Mouse (Mus musculus) lung, postnatal 25 days (tissue): Measurements from ENCODE around the gene Ttc7b.

Experiments used
- DNase-seq: peaks from one replicate; pipeline ENCODE4 v3.0.0; 2022; ENCODE audit warnings: low spot score

Gene Ttc7b

DNA sequence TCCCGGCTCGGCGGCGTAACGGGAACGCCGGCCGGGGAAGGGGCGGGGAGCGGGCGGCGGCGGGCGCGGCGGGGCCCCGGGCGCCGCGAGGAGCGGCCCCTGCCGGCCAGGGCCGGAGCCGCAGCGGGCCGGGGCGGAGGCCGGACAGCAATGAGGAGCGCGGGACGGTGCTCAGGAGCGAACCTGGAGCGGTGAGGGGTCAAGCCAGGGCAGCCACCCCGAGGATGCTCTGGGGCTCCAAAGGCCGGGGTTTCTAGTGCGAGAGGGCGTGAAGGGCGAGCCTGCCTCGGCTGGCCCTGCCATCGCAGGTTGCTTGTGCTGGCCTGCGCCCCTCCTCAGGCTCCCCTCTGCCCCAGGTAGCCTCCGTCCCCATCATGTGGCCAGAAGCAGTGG is at the start of gene Ttc7b:
Ttc7b (minus strand) TSS at position 33 of the 393 bp plus-strand sequence.
- peak; percentile 38 for DNase-seq

DNA sequence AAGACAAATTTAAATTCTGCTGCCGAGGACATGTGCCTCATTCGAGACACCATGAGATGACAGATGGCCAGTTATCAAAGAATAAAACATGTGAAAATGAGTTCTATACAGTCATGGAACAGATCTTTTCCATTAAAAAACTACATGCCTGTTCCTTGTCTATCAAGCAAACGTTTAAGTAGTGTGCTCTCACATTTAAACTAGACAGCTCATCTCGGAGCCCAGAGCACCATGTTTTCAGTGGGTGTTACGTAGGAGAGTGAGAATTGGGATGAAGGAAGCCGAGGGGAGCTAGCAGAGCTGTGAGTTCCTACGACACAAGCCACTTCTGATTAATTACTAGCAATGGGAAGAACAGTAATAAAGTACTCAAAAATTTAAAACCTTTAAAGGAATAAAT is 48.2 kb upstream of the Ttc7b start:
- no peak for DNase-seq

DNA sequence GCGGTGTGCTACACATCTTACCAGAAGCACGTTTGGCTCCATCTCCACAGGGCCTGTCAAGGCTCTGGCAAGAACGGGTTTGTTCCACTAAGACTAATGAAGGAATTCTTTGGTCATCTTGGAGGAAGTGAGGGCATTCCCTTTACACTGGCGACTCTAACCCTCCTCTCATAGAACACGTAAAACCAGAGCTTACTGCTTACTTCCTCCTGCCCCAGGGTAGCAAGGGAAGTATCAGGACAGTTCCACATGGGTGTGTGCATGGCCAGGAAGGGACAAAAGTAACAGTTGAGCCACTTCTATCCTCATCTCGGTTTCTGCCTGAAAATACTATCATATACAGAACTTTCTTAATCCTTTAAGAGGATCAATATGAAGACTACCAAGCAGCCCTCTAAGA is 47.5 kb upstream of the Ttc7b start:
- no peak for DNase-seq

DNA sequence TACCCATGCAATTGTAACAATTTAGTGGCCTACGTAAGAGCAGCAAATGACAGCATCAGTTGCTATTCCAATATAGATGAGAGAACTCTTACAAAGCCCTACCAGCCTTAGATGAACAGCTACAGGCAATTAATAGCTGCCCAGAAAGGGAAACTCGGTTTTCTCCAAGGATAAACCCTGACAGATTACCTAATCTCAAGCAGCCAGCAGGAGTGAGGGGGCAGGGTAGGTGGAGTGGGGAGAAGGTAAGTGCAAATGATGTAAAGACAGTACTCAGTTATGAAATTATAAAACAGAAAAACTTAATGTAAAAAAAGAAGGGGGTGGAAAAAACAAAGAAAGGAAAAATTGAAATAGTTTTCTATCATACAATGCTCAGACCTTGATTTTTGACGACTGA is 47.0 kb upstream of the Ttc7b start:
- DNase-seq = no peak

DNA sequence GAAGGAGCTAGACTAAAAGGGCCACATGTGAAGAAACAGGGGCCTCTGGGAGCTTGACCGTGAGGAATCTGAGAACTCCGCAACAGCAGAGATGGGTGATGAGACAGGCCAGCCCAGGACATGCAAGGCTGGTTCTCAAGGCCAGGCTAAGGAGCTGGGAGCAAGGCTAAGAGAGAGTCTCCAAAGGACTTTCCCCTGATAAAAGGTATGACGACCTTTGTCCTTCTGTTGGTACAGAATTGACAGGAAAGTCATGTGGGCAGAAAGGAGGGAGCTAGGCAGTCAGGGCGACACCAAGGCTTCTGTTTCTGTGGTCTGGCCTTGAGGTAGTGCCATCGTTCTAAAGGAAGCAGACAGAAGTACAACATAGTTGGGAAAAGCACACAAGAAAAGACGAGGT is 33.0 kb upstream of the Ttc7b start:
- no peak for DNase-seq

DNA sequence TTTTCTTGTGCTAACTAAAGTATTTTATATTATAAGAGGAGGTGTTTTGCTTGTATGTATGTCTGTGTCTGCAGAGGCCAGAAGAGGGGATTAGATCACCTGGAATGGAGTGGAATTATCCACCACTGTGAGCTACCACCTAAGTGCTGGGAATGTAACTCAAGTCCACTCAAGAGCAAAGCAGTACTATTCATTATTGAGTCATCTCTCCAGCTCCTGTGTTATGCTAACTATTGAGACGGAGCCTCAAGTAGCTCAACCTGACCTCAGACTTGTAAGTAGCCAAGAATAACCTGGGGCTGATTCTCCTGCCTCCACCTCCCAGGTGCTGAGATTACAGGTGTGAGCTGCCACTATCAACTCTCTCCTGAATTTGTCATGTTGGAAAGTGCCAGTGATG is 31.3 kb upstream of the Ttc7b start:
- no peak for DNase-seq

DNA sequence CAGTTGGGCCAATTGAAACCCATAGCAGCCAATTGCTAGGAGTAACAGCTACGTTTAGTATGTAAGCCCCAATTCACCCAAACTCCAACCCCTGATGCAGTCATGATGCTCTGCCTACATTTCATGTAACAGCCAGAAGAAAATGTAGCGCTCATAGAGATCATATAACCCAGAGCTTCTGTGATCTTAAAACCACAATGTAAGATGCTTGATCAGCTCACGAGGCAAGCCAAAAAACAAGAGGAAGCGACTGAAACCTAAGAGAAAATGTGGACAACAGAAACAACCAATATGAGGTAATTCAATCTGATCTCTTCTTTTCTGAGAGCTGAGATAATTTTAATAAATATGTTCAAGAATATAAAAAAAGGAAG is 23.6 kb upstream of the Ttc7b start:
- DNase-seq = no peak

DNA sequence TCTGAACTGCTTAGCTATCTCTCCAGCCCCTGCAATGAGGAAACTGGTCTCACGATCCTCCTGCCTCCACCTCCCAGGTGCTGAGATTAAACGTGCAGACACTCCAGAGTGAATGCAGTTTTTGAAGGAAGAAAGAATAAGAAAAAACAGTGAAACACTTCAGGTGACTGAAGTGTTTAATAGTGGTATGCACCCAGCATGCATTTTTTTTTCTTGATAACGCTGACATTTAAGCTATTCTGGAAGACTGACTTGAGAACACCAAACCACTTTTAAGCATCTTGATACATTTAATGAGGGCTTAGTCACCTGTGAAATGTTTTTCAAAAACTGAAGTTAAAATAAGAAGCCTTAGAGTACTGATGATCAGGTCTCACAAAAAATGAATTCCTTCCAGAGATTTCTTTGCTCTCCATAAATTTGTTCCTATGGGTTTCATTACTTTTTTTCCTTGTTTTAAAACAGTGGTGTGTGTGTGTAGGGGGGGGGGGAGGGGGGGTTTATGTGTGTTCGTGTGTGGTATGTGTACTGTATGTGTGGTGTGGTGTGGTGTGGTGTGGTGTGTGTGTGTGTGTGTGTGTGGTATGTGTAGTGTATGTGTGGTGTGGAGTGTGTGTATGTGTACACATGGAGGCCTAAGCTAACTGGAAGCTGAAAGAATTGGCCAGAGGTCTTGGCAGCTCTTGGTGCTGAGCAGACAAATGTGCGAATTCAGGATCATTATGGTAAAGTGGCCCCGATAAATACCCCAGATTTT is 23.0 kb upstream of the Ttc7b start:
- DNase-seq = no peak

DNA sequence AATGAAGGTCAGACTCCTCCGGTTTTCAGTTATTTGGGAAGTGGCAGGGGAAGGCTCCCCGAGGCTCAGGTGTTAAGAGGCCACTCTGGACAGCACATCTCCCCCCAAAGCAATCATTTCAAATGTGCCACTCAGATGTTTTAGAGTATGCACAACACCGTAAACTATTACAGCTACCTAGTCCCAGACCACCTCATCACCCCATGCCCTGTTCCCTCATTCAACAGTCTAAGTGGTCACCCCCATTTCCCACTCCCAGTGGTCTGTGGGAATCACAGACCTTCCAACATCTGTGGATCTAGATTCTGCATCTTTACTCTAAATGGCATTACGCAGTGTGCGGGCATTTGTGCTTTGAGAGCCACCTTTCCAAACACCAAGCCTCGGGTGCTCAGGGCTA is 21.9 kb upstream of the Ttc7b start:
- DNase-seq = no peak

DNA sequence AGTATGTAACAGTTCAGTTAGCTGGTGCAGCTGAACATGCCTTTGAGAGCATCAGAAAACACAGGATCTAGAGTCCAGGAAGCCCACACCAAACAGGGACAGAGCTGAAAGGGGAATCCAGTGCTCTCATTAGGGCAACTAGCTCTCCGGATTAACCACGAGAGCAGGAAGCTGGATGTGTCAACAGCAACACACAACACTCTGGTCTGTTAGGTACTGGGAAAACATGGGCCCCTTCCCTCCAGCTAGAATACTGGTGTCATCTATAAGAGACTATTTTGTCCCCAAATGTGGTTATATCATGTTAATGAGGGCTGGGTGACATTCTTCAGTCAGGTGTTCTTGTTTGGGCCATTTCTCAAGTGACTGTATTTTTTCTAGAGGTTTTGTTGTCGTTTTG is 21.4 kb upstream of the Ttc7b start:
- no peak for DNase-seq

DNA sequence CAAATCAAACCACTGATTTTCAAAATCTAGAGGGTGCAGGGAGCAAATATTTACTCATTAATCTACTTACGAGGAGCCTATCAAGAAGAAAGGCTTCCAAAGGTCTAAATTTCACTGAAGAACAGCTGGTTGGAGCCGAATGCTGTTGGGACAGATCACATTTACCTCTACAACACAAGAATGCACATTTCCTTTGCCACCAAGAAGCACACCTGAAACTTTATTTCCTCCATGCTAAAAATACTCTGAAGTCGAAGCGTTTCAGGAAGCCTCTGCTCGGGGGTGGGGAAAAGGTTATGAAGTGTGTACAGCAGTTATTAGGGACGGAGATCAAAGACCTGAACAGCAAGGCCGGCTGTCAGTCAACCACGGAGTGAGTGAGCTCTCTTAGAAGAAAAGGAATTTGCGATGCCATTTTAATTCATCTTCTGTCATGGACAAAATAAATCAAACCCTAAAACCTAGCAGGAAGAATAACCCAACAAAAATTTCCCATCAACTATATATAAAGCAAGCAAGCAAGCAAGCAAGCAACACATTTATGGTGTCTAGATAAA is 18.6 kb upstream of the Ttc7b start:
- no peak for DNase-seq

DNA sequence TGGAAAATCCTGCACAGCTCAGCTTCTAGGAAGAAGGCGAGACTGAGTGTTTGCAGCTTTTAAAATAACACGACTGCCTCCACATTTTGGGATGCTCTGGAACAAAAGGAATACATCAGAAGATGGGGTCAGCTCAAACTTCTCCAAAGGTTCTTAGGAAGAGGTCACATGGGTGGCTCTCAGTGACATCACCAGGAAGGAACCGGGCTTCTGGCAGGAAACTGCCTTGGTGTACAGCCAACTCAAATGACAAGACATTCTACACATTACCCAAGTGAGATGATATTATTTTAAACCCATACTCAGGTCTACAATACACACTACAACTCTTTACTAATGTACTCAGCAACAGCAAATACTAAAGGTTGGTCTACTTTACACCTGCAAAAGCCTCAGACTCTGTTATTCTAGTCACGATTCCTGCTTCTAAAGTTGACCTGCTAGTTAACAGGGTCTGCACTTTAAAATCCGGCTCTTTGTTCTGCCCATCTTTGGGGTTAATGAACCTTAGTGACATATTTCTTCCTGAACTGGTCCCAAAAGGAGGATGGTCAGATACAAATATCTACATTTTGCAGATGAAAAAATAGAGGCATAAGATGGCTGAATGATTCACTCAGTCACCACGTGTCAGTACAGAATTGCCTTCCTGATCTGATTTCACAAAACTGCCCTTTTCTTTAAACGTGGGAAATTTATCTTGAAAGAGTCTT is 18.0 kb upstream of the Ttc7b start:
- DNase-seq = peak; percentile 66

DNA sequence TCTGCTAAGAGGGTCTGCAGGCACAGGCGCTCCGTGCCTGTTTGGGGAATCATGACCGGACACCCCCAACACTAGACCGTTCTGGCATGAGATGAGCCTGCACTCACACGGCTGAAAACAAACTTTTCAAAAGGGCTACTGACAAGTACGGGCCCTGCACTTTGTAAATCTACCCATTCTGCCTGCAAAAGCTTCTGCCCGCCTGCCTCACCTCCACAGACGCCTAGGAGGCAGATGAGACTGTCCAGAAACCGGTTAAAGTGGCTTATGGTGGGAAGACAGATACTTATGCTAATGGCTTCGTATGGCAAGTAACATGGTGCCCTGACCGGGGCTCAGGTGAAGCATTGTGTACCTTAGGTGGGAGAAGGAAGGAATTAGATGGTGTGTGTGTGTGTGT is 16.5 kb upstream of the Ttc7b start:
- no peak for DNase-seq

DNA sequence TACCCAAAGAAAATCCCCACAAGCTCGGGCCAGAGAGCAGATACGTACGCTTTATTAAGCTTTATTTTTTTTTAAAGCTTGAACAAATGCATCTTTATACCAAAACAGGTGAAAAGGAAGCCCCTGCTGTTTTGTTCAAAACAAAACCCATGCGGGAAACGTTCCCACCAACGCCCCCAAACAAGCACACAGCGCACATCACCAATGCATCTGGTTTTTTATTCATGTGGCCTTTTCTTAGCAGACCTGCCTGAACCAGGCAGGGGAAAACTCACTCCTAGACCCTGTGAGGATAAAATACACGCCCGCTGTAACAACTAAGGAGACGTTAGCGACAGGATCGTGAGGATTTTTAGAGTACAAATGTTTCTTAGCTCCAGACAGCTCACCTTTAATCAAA is 14.4 kb upstream of the Ttc7b start:
- DNase-seq = no peak

DNA sequence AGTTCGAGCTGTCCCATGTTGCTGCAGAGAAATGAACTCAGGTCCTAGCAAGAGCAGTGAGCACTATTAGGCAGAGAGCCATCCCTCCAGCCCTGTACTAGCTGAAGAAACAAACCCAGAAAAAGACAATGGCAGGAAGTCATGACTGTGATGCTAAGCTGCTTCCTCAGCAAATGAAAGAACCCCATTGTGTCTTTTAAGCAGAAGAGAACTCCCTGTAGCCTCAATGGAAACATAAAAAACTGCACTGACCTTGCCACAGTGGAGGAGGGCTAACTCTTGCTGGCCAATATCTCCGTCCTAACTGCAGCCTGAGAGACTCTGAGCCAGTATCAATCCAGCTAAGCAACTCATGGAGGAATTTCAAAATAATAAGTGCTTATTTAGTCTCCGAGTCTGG is 13.4 kb upstream of the Ttc7b start:
- peak; percentile 71 for DNase-seq

DNA sequence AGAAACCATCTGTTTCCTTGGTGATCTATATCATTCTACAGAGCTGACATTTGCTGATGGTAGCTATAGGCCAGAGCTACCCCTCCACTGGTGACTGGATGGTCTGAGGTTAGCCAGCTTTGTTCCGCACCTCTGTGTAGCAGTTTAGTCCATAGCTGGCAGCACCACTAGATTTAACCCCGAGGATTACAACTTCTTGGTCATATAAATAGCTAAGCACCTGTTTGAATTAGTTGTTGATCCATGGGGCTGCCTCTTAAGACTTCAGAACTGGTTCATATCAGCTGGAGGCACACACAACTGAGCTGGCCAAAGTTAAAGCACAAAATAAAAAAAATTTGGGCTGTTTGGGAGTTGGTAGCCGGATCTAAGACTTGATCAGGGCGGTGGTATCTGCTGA is 12.6 kb upstream of the Ttc7b start:
- no peak for DNase-seq

DNA sequence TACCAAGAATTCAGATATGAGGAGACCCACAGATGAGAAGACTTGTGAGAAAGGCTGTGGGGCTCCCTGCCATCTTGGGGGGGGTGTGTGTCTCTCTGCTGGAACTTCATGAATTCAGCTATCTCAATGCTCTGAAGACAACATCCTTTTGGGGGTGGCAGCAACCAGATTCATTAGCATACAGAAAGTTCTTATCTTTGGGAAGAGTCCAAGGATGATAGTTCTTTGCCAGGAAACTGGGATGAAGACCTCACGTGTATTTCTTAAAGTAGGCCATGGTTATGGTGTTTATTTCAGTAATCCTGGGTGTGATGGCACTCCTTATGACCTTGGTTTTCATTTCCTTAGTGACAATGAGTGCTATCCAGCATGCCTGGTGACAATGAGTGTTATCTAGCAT is 11.1 kb upstream of the Ttc7b start:
- DNase-seq = no peak

DNA sequence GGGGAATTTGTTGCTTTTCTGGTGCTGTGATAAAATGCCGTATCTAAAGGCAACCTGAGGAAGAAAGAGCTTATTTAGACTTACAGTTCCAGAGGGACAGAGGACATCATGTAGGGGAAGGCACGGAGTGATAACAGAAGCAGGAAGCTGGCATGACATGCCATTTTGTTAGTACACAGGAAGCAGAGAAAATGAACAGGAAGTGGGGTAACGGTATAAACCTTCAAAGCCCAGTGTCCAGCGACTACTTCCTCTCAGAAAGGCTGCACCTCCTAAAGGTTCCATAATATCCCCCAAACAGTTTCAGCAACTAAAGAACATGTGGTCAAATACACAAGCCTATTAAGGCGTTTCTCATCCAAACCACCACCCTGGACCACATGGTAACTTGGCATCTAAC is 10.2 kb upstream of the Ttc7b start:
- DNase-seq = peak; percentile 41

DNA sequence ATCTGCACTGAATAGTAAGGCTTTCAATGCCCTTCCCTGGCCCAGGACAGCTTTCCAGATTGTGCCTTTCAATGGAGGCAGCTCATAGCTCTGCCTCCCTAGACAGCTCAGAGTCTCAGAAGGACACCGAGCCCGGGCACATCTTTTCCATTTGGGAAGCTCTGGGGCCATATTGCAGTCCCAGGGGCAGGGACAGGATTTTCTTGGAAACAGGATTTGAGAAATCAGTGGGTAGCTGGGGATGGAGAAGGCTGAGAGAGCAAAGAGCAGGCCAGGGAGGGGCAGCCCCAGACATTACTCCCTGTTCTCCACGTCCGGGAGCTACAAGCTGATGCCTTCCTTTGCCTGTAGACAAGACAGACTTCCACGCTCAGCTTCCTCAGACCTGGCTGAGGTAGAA is 9.0 kb upstream of the Ttc7b start:
- no peak for DNase-seq

DNA sequence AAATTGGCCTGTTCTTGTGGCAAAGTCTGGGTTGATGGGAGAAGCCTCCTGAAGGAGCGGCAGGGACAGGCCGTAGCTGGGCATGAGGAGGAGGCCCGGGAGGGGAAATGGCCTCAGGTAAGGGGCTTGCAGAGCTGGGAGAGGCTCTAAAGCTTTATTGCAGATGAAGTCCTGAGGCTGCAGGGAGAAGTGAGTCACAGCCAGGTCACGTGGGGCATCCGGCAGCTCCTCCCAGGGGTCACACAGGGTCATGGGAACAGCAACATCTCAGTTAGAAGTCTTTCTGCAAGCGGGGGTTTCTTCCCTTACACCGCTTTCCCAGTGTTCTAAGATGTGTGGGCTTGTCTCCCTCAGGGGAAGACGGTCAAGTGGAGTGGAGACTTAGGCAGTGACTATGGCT is 8.5 kb upstream of the Ttc7b start:
- peak; percentile 64 for DNase-seq

DNA sequence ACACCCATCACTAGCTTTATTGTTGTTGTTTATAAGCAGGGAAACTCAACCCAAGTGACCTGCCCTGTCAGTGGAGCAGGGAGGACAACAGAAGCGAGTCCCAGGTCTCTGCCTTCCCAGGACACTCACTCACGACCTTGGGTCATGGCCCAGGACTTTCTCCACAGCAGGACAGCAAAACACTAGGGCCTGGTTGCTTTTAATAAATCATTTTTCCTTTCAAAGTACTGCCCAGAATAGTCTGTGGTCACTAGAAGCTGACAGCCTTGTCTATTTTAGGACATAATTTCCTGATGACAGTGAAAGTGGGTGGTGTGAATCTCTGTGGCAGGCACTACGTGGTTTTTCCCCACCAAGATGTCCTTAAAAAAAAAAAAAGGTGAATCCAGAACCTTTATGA is 7.6 kb upstream of the Ttc7b start:
- no peak for DNase-seq

DNA sequence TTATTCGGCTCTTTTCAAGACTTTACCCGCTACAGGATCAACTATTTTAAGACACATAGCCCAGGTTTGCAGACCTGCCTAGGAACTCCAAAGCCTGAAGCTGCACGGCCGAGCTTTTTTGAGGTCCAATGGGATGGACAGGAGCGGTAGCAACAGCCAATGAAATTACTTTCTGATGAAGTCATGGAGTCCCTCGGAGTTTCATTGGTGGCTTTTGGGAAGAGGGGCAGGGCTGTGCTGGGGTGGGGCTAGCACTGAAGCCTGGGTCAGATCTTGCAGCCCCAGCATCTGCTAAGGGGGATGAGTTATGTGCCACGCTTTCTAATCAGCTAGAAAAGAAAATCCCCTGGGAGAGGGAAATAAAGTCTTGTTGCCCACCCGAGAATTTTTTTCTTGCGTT is 7.1 kb upstream of the Ttc7b start:
- peak; percentile 84 for DNase-seq

DNA sequence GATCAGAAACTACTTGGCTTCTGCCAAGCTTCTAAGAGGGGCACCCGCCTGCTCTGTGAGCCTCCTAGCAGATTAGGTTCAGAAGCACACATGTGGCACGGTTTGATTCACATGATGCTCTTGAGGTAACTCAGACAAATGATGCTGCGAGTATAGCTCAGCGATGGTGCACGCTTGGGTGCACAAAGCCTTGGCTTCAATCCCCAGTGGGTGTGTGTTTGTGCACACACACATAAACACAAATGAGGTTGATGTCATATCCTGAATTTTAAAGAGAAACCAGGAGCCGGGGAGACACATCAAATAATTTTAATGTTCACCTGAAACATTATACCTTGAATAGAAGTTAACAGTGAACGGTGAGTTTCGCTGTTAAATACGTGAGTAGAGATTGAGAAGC is 6.6 kb upstream of the Ttc7b start:
- no peak for DNase-seq

DNA sequence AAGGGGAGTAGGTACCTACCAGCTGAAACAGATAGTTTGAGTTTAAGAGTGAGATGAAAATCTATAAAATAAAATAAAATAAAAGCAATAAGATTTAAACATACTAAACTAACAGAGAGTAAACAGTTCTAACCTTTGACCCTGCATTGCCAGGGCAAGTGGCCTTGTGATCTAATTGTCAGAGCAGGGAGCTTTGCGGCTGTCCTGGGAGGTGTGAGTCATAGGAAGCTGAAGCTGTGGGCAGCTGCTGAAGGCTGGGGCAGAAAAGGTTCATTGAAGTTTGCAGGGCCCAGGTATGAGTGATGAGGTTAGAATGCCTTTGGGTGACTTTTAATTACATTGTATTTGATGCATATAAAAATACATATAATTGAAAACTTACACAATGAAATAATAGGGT is 5.3 kb upstream of the Ttc7b start:
- no peak for DNase-seq
